Mouse (Mus musculus): Measurements from ENCODE around the gene Rabepk. TPM values are rescaled to one million over a fixed set of nuclear protein-coding genes. Genes with fewer than 3 reads are reported as not detected.

Gene Rabepk
- total and polyA plus RNA-seq, 3 experiments: 62.1 to 88.4 (median 68.8) TPM

- Histone ChIP-seq H3K4me3 (replicated peaks in 1 of 3; ENCODE audit: low read depth in 2 of 3, low read length in 2 of 3, poor library complexity in 1 of 3) (no peak overlapping the region), H3K4me1 (ENCODE audit: control insufficient read depth in 1 of 2, insufficient read depth in 2 of 2) (peaks cover 3 to 22% of the 10 kb centered on the region in 2 experiments; a peak in 3 of 4 replicates), H3K4me2 (ENCODE audit: insufficient read depth, low read depth, poor library complexity, severe bottlenecking) (no peak overlapping the region), H3K36me3 (replicated peaks in 1 of 2; ENCODE audit: control insufficient read depth in 1 of 2, insufficient read depth in 1 of 2, low read length in 1 of 2) (peaks cover 28 to 50% of the 10 kb centered on the region in 2 experiments), H3K9ac (ENCODE audit: insufficient read depth, low read depth) (no peak overlapping the region), H3K9me3 (replicated peaks; ENCODE audit: low read length) (peaks cover 7% of the 10 kb centered on the region), H3K79me2 (replicated peaks; ENCODE audit: control insufficient read depth, extremely low read depth, insufficient read depth, poor library complexity, severe bottlenecking) (no peaks in the 10 kb centered on the region; the same call in 1 of the 2 replicates), H3K27ac (ENCODE audit: insufficient read depth, low read depth) (no peak overlapping the region), H3K27me3 (replicated peaks) (no peaks in the 10 kb centered on the region)
- DNase-seq (ENCODE audit: extremely low read depth): no peak
- in situ Hi-C loops (cut with MboI; ENCODE audit: low pct_ligation_motif_present, low pct_unique_long_range_greater_than_20kb, low sequenced_read_pairs) (loop anchor here (10.0 to 25.0 kb wide), 2 partner anchors 169 to 317 kb away; partner anchors contain the start of genes AI182371, Cntrl and Traf1), dilution Hi-C loops (cut with MboI; ENCODE audit: extremely low pct_ligation_motif_present, extremely low pct_unique_long_range_greater_than_20kb, low sequenced_read_pairs) (no loop called here)
- TF ChIP-seq MAX (IDR thresholded peaks at IDR 0.05; ENCODE audit: low read length): no peak
- TF ChIP-seq GABPA (IDR thresholded peaks at IDR 0.05; ENCODE audit: insufficient replicate concordance, low read depth, low read length): no peak
- TF ChIP-seq USF2 (conservative IDR thresholded peaks at IDR 0.05; ENCODE audit: low read depth, low read length): no peak
- no peak for TF ChIP-seq ZNF384 (IDR thresholded peaks at IDR 0.05; ENCODE audit: low read depth, low read length)
- TF ChIP-seq CHD1 (IDR thresholded peaks at IDR 0.05; ENCODE audit: low read depth, low read length): no peak
- TF ChIP-seq MYC (IDR thresholded peaks at IDR 0.05; ENCODE audit: low read depth, low read length): no peak
- no peak for TF ChIP-seq USF1 (IDR thresholded peaks at IDR 0.05; ENCODE audit: low read depth, low read length)
- no peak for TF ChIP-seq ETS1 (conservative IDR thresholded peaks at IDR 0.05; ENCODE audit: low read depth, low read length)
- no peak for TF ChIP-seq MAZ (IDR thresholded peaks at IDR 0.05; ENCODE audit: low read depth, low read length)
- TF ChIP-seq ZKSCAN1 (IDR thresholded peaks at IDR 0.05; ENCODE audit: borderline replicate concordance, low read depth, low read length): no peak
- TF ChIP-seq E2F4 (IDR thresholded peaks at IDR 0.05; ENCODE audit: insufficient replicate concordance, low read depth, low read length): no peak
These were observed 4.3 kb downstream of the Rabepk start for GRCm38 (mm10) chr2:34795426-34795825.

GRCm38 (mm10) chr2:34794511-34794910 lies 5.2 kb downstream of the Rabepk start:
- DNase-seq (ENCODE audit: extremely low read depth): no peak
- Histone ChIP-seq H3K27me3 (replicated peaks) (no peaks in the 10 kb centered on the region), H3K9me3 (replicated peaks; ENCODE audit: low read length) (peaks cover 7% of the 10 kb centered on the region), H3K4me3 (replicated peaks in 1 of 3; ENCODE audit: low read depth in 2 of 3, low read length in 2 of 3, poor library complexity in 1 of 3) (no peak overlapping the region), H3K4me2 (ENCODE audit: insufficient read depth, low read depth, poor library complexity, severe bottlenecking) (no peak overlapping the region), H3K9ac (ENCODE audit: insufficient read depth, low read depth) (no peak overlapping the region), H3K79me2 (replicated peaks; ENCODE audit: control insufficient read depth, extremely low read depth, insufficient read depth, poor library complexity, severe bottlenecking) (no peaks in the 10 kb centered on the region; the same call in 1 of the 2 replicates), H3K4me1 (ENCODE audit: control insufficient read depth in 1 of 2, insufficient read depth in 2 of 2) (peaks cover 3 to 24% of the 10 kb centered on the region in 2 experiments; a peak in 3 of 4 replicates), H3K36me3 (replicated peaks in 1 of 2; ENCODE audit: control insufficient read depth in 1 of 2, insufficient read depth in 1 of 2, low read length in 1 of 2) (peaks cover 28 to 50% of the 10 kb centered on the region in 2 experiments), H3K27ac (ENCODE audit: insufficient read depth, low read depth) (no peak overlapping the region)
- dilution Hi-C loops (cut with MboI; ENCODE audit: extremely low pct_ligation_motif_present, extremely low pct_unique_long_range_greater_than_20kb, low sequenced_read_pairs) (no loop called here), in situ Hi-C loops (cut with MboI; ENCODE audit: low pct_ligation_motif_present, low pct_unique_long_range_greater_than_20kb, low sequenced_read_pairs) (loop anchor here (10.0 to 25.0 kb wide), 2 partner anchors 170 to 318 kb away; partner anchors contain the start of genes AI182371, Cntrl and Traf1)
- TF ChIP-seq MEF2A (IDR thresholded peaks at IDR 0.05; ENCODE audit: borderline replicate concordance, low read depth, low read length) (no peak), ZC3H11A (IDR thresholded peaks at IDR 0.05; ENCODE audit: low read depth, low read length) (no peak), CTCF (conservative IDR thresholded peaks at IDR 0.05 in 1 of 2, IDR thresholded peaks at IDR 0.05 in 1 of 2; ENCODE audit: low read depth in 2 of 2, low read length in 2 of 2) (no peak), RAD21 (IDR thresholded peaks at IDR 0.05; ENCODE audit: low read depth, low read length) (no peak), USF2 (conservative IDR thresholded peaks at IDR 0.05; ENCODE audit: low read depth, low read length) (no peak), MAFK (IDR thresholded peaks at IDR 0.05; ENCODE audit: insufficient replicate concordance, low read length) (no peak), TCF12 (IDR thresholded peaks at IDR 0.05; ENCODE audit: low read depth, low read length) (no peak), ELF1 (IDR thresholded peaks at IDR 0.05; ENCODE audit: low read depth, low read length) (no peak), MAX (IDR thresholded peaks at IDR 0.05; ENCODE audit: low read length) (no peak), POLR2A (IDR thresholded peaks at IDR 0.05; ENCODE audit: low read depth, low read length) (no peak)

Measured in CH12.LX (cell line).